Mouse (Mus musculus): ENCODE data around the gene Ypel4.
"Not testable (repeated sequence)": the region's sequence is repeated elsewhere in the genome, so short reads cannot be mapped to it uniquely, and the experiment has no call there.

DNA sequence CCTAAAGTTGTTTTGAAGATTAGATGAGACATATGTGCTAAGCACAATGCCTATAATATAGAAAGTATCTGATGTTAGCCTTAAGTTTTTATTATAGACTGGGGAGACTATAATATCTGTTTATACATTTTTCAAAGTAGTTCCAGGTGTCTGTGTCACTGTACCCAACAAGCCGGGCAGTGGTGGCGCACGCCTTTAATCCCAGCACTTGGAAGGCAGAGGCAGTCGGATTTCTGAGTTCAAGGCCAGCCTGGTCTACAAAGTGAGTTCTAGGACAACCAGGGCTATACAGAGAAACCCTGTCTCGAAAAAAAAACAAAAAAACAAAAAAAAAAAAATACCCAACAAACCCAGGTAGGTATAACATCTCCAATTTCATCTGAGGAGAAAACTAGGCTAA lies 5.7 kb upstream of the Ypel4 start:
- not testable (repeated sequence) for TF ChIP-seq CTCF, EP300 (IDR thresholded peaks at IDR 0.05)

Data from lung, postnatal 0 days (tissue).